Mouse (Mus musculus) olfactory bulb, adult 2 months (tissue): Measurements from ENCODE around the gene Ccdc85b.

Source experiments
- CTCF ChIP-seq: fragments of 200-500 bp; IDR thresholded peaks from 2 replicates; pipeline ENCODE4 v1.5.1; 2012; ENCODE audit warnings: low read depth, mild to moderate bottlenecking, low read length, moderate library complexity; ENCODE audit not compliant: insufficient read depth
- POLR2A ChIP-seq: fragments of 200-500 bp; IDR thresholded peaks from 2 replicates; pipeline ENCODE4 v1.6.1; 2012; ENCODE audit warnings: mild to moderate bottlenecking, low read depth, low read length, moderate library complexity; ENCODE audit not compliant: insufficient read depth

- TF ChIP-seq CTCF, result no peak
- TF ChIP-seq POLR2A, result no peak
Measured at GRCm38 (mm10) chr19:5500330-5500875, 42.7 kb upstream of the Ccdc85b start.
